Mouse (Mus musculus) fat pad, adult 2 months (tissue): ENCODE data around the gene Rgs9.

Experiments
- DNase-seq: peaks from one replicate; pipeline ENCODE4 v3.0.0-alpha.2; 2011; ENCODE audit warnings: low read depth, low spot score; ENCODE audit errors: extremely low read depth

Rgs9 gene

DNA sequence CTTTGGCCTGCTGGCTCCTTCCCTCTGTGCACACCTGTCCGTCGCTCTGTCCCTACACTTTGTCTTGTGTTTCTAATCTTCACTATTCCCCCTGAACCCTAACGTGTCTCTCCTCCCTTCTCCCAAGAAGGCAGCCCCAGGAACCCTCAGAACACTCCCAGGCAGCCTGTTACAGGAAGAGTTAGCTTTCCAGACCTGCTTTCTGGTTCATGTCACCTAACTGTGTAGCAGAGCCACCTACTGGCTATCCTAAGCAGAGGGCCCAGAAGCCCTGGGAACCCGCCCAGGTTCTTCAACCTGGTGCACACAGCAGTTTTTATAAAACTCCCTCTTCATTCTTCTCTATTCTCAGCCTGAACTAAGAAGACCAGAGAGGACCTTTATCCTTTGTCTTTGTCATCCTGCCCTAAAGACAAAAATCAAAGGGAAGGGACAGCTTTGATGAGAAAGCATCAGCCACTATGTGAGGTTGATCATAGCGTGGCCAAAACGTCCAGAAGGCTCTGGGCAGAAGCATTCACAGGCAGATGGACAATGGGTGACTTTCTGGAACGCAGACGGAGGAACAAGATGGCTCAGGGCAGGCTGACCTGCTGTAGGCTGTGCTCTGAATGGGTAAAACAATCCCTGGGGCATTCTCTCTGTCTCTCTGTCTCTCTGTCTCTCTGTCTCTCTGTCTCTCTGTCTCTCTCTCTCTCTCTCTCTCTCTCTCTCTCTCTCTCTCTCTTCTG lies 119.0 kb downstream of the Rgs9 start:
- no peak for DNase-seq

DNA sequence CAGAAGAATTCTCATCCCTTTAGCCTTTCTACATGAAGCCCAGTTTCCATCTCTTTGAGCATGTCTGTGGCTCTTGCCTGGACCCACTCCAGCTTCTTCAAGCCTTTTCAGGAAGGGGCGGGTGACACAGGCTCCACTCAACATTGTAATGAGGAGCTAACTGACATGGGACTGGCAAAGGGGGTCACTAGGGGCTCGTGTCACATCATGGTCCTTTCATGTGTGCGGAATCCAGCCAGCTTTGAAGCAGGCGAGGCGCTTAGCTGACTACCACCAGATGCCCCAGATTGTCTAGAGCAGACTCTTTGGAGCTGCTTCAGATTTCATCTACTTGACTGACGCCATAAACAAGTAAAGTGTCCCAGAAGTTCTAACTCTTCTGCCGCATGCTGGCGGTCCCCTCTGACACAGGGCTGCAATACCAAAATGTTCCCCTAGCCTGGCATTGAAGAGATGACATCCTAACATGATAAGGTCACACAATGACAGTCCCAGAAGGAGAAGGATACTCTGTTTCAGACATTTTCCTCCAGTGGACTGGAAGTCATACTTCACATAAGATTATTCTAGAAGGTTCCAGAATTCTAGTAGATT lies 122.5 kb downstream of the Rgs9 start:
- DNase-seq: no peak
